Mouse (Mus musculus): ENCODE measurements around the gene Ddx10. TPM values are rescaled to one million over a fixed set of nuclear protein-coding genes. Genes with fewer than 3 reads are reported as not detected.

The Ddx10 gene
- polyA plus RNA-seq (2015; fragmentation: Nextera tagmentation; extraction: Ambion mirVana) = 12.9 and 21.2 TPM in 2 replicates

DNA sequence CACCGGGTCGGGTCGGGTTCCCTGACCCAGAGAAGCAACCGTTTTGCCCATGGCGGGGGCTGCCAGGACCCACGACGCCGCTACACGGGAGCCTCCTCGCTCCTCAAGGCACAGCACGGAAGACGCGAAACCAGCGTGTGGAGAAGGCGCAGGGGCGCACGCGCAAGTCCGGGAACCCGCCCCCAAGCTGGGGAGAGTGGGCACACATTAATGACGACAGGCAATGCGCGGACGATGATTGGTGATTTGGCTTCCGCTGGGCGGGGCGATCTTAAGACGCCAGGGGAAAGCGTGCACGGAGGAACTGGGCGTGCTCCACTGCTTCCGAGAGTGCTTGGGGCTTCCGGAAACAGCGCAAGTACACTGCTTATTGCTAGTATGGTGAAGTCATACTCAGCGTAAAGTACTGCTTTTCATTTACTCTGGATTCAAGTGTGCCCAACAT, at the start of gene Ddx10:
Ddx10 (minus strand) TSS at position 101 of the 445 bp plus-strand sequence.

Other genes starting within 250 kb of the Ddx10 start
- 0.24 and 0.46 TPM in 2 replicates for gene Exph5, start 53.6 kb upstream of the Ddx10 start, polyA plus RNA-seq (2015; fragmentation: Nextera tagmentation; extraction: Ambion mirVana)
- 23.4 and 28.0 TPM in 2 replicates for gene Kdelc2, start 136.0 kb upstream of the Ddx10 start, polyA plus RNA-seq (2015; fragmentation: Nextera tagmentation; extraction: Ambion mirVana)
- 5.6 and 6.6 TPM in 2 replicates for gene 4930550C14Rik, start 154.3 kb upstream of the Ddx10 start, polyA plus RNA-seq (2015; fragmentation: Nextera tagmentation; extraction: Ambion mirVana)